Mouse (Mus musculus) testis, adult 2 months (tissue): ENCODE data around the gene Gpr157. TPM values are rescaled to one million over a fixed set of nuclear protein-coding genes. Genes with fewer than 3 reads are reported as not detected.

Source experiments
- H3K27ac ChIP-seq: fragments of 200-500 bp; 2 replicates; pipeline ENCODE4 v1.5.1; 2012; ENCODE audit warnings: low read depth, low read length; ENCODE audit not compliant: control insufficient read depth, insufficient read depth
- H3K27me3 ChIP-seq: fragments of 200-500 bp; 2 replicates; pipeline ENCODE4 v1.6.1; 2012; ENCODE audit warnings: mild to moderate bottlenecking, low read length, moderate library complexity; ENCODE audit not compliant: control insufficient read depth, insufficient read depth
- H3K36me3 ChIP-seq: fragments of 200-500 bp; 2 replicates; pipeline ENCODE4 v1.6.1; 2012; ENCODE audit warnings: mild to moderate bottlenecking, low read length; ENCODE audit not compliant: control insufficient read depth, insufficient read depth
- H3K4me1 ChIP-seq: fragments of 200-500 bp; 2 replicates; pipeline ENCODE4 v1.6.1; 2012; ENCODE audit warnings: low read length; ENCODE audit not compliant: control insufficient read depth, insufficient read depth
- H3K4me3 ChIP-seq: fragments of 200-500 bp; 2 replicates; pipeline ENCODE4 v1.5.1; 2012; ENCODE audit warnings: low read depth, mild to moderate bottlenecking, low read length, moderate library complexity, mixed read lengths; ENCODE audit not compliant: control insufficient read depth
- CTCF ChIP-seq: fragments of 200-500 bp; IDR thresholded peaks from 2 replicates; pipeline ENCODE4 v1.5.1; 2012; ENCODE audit warnings: low read depth, mild to moderate bottlenecking, inconsistent platforms, low read length, moderate library complexity; ENCODE audit not compliant: control insufficient read depth, insufficient read depth, insufficient replicate concordance
- POLR2A ChIP-seq: fragments of 200-500 bp; IDR thresholded peaks from 2 replicates; pipeline ENCODE4 v1.6.1; 2012; ENCODE audit warnings: low read depth, mild to moderate bottlenecking, inconsistent platforms, low read length, moderate library complexity; ENCODE audit not compliant: control insufficient read depth
- polyA plus RNA-seq: library from polyadenylated mRNA; depleted of rRNA; stranded (reverse); fragments of >200 nt; gene quantifications from 2 replicates; pipeline ENCODE4 v1.2.3, GENCODE M21; 2012

Gene Gpr157
- polyA plus RNA-seq, 1 experiment, result 0.96 TPM

DNA sequence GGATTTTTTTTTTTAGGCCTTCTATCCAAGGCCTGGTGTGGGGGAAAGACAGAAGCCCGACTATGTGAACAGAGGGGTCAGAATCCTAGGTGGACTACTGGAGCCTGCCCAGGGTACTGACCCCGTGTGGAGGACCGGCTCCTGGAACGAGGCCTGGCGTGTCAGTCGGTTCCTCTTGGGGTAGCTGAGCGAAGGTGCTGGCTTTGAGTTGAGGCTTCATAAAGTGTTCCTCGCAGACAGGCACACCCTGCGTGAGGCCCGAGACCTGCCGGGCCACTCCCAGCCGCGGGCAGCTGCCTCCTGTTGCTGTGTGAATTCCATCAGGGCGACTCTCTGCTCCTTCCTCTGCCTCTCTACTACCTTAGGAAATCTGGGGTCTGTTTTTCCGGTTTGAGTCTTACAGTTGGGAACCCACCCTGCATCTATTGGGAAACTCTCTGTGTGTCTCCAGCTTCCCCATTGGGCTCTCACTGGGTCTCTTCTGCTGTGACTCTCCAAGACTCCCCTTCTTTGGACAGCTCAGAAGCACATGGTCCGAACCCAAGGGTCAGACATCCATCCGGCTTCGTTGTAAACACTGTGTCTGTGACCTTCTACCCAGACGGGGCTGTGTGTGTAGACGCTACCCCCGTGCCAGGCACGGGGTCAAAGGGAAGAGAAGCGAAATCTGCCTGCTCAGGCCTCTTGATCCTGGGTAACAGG is 26.5 kb upstream of the Gpr157 start:
- Histone ChIP-seq H3K4me3 (no peak overlapping the region), H3K27me3 (no peaks in the 10 kb centered on the region), H3K27ac (no peak overlapping the region), H3K36me3 (no peaks in the 10 kb centered on the region), H3K4me1 (no peaks in the 10 kb centered on the region)
- TF ChIP-seq POLR2A (no peak), CTCF (no peak)

DNA sequence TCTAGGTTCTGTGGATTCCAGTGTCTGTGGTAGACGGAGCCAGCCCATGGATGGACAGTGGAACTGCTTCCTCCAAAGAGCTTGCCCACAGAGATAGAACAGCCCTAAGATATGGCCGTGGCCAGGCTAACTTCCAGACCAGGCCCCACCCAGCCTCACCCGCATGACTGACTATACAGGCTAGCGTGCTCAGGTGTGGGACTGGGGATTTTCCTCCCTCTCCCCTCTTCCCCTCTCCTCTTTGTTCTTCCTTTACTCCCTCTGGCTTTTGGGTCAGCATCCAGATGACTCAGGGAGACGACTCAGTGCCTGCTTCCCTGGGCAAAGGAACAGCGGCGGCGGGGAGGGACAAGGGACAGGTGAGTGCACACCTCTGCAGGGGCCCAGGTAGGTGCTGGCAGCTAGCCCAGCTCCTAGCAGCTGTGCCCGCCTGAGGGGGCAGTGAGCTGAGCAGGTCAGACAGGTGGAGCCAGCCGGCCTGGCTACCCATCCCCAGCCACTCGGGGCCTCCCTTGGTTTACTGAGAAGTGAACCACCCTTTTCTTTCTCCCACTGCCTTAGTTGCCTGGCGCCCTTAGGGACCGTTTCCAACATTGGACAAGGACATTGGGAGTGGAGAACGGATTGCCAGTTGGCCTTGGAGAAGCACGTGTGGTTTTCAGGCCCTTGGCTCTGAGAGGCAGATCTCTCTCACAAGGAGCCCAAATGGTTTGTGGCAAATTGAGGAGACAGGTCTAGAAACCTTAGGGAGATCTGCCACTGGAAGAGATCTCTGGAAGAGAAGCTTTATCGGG is 25.5 kb upstream of the Gpr157 start:
- no peak overlapping the region for H3K4me3 ChIP-seq
- no peaks in the 10 kb centered on the region for H3K27me3 ChIP-seq
- TF ChIP-seq POLR2A (no peak), CTCF (no peak)
- no peaks in the 10 kb centered on the region; the same call in 1 of the 2 replicates for H3K4me1 ChIP-seq
- H3K27ac ChIP-seq, result no peak overlapping the region
- H3K36me3 ChIP-seq, result no peaks in the 10 kb centered on the region

DNA sequence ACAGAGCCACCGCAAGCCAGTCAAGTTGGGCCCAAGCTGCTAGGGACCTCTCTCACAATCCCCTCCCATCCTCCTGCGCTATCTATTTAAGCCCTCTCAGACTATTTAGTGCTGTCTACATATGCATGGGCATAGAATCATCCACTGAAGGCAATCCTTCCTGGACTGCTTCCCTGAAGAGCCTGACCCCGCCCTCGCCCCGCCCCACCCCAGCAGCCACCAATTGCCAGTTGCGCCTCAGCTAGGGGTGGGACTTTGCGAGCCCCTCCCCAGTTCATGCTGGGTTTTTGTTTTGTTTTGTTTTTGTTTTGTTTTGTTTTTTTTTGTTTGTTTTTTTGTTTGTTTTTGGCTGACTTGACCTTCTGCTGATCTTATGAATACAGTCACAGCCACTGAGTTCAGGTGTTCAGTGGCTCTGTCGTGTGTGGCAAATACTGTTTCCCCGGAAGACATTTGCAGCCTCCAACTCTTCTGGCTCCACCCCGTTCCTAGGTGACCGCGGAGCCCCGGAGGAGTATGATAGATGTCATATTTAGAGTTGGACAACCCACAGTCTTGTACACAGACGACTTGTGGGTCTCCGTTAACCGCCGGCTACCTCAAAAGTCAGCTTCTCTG is 20.4 kb upstream of the Gpr157 start:
- Histone ChIP-seq H3K27ac (no peak overlapping the region), H3K4me1 (peaks cover 4% of the 10 kb centered on the region), H3K27me3 (no peaks in the 10 kb centered on the region), H3K36me3 (no peaks in the 10 kb centered on the region), H3K4me3 (no peak overlapping the region)
- TF ChIP-seq POLR2A (no peak), CTCF (no peak)

DNA sequence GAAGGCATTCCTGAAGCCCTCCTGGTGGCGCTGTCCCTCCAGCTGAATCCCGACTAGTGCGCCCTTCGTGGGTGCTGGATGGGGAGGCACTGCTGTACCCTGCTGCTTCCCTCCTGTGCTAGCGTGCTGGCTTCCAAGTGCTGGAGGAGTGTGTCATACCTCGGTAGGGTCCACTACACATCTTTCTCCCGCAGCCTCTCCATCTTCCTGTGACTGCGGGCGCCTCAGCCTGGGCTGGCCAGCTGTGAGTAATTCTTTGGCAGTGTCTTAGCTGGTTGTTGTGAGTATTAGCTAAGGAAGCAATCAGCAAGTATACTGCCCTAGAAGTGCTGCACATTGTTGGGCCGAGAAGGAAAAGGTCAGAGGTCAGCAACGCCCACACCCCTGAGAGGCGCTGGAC is 18.9 kb upstream of the Gpr157 start:
- no peak overlapping the region for H3K4me3 ChIP-seq
- H3K36me3 ChIP-seq, result no peaks in the 10 kb centered on the region
- TF ChIP-seq CTCF (no peak), POLR2A (no peak)
- H3K27ac ChIP-seq, result no peak overlapping the region
- H3K4me1 ChIP-seq, result peaks cover 9% of the 10 kb centered on the region
- no peaks in the 10 kb centered on the region for H3K27me3 ChIP-seq

DNA sequence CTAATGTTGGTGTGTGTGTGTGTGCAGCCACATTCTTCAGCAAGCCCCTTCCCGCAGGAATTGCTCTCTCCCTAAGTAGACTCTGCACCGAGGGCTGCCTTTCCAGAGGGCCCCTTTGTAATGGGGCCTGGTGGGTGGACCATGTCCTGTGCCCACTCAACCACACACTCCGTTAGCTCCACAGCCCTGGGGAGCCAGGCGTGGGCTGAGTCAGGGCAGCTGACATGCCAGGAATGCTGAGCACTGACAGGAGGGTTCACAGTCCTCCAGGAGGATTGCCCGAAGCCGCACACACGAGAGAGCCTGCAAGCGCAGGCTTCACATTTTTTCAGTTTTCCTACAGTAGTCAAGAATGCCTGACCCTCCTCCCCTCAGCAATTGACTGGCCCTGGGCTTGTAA is 17.0 kb upstream of the Gpr157 start:
- Histone ChIP-seq H3K4me3 (no peak overlapping the region), H3K27me3 (no peaks in the 10 kb centered on the region), H3K4me1 (peaks cover 11% of the 10 kb centered on the region), H3K36me3 (no peaks in the 10 kb centered on the region), H3K27ac (no peak overlapping the region)
- TF ChIP-seq POLR2A (no peak), CTCF (no peak)

DNA sequence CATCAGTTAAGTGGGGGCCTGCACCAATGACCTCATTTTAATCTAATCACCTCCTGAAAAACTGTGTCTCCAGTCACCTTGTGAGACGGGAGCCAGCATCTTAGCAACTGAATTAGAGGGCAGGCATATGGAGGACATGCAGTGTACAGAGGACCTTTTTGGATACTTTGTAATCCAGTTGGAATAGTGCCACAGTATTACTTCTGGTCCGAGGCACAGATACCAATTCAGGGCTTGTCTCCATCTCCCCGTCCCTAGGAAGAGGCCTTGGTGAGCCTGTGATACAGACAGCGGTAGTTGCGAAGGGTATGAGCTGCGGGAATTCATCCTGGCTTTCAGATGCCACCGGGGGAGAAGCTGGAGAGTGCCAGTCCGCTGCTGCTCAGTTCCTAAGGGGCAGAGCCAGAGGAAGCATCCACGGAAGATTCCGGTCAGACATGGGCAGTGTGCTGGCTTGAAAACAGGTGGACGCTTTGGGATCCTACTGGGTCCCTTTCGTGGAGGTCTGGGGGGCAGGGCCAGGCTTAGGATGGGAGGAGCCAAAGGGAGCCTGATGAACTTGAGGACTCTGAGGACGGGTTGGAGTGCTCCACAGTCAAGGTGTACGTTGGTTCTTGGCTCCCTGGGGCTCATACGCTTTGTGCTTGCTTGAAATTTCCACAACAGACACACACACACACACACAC is 14.6 kb upstream of the Gpr157 start:
- Histone ChIP-seq H3K27ac (no peak overlapping the region), H3K27me3 (no peaks in the 10 kb centered on the region), H3K36me3 (no peaks in the 10 kb centered on the region), H3K4me3 (no peak overlapping the region), H3K4me1 (peaks cover 7% of the 10 kb centered on the region)
- TF ChIP-seq POLR2A, result no peak
- TF ChIP-seq CTCF, result no peak

DNA sequence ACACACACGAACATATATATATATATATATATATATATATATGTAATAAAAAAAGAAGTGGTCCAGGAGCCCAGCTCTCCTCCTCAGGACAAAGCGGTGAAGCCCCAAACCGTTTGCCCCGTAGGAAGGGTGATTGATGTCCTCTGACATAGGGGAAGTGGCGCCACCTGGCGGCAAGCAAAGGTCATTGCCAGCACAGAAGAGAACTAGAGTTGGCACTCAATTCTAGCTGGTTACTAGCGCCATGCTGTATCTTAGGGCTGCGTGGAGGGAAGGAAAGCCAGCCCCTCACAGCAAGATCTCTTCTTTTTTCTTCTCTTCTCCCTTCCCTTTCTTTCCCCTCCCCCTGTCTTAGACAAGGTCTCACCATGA is 14.1 kb upstream of the Gpr157 start:
- TF ChIP-seq POLR2A (no peak), CTCF (peak; percentile 97)
- H3K4me1 ChIP-seq, result peaks cover 7% of the 10 kb centered on the region
- no peaks in the 10 kb centered on the region for H3K27me3 ChIP-seq
- no peak overlapping the region for H3K27ac ChIP-seq
- no peak overlapping the region for H3K4me3 ChIP-seq
- H3K36me3 ChIP-seq, result no peaks in the 10 kb centered on the region
